Mouse (Mus musculus): ENCODE measurements around the gene Pde10a. TPM values are rescaled to one million over a fixed set of nuclear protein-coding genes. Genes with fewer than 3 reads are reported as not detected.

Pde10a gene
- polyA plus RNA-seq, 1 experiment from 2014 or later = 1.3 TPM

DNA sequence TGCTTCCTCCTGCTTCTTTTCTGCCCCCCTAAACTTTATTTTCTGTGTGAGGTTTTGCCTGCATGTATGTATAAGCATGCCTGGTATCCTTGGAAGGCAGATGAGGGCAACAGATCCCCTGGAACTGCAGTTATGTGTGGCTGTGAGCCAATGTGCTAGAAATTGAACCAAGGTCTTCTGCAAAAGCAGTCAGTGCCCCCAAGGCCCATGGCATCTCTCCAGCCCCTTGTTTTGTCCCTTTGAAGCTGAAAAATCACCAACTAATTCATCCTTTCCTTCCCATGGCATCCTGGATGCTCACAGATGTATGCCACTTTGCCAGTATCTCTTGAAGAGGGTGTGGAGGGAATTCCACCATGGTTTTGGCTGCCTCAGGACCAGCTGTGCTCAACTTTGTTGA, 40.0 kb upstream of the Pde10a start:
- H3K27me3 ChIP-seq (ENCODE audit: insufficient read depth, low read length) = no peaks in the 10 kb centered on the region
- no peak for ATAC-seq (replicated peaks; ENCODE audit: low FRiP score, low read depth)
- no peak overlapping the region for H3K4me2 ChIP-seq (ENCODE audit: low read length)
- H3K4me3 ChIP-seq (replicated peaks; ENCODE audit: low read depth, low read length) = no peak overlapping the region
- no peak for DNase-seq (ENCODE audit: low spot score)
- TF ChIP-seq CTCF (IDR thresholded peaks at IDR 0.05; ENCODE audit: low read depth) = no peak
- no peaks in the 10 kb centered on the region for H3K36me3 ChIP-seq (ENCODE audit: insufficient read depth, low read length)
- H3K4me1 ChIP-seq (replicated peaks; ENCODE audit: insufficient read depth, low read length) = peaks cover 5% of the 10 kb centered on the region; the same call in 1 of the 2 replicates
- no peak overlapping the region for H3K27ac ChIP-seq
- H3K9me3 ChIP-seq (replicated peaks; ENCODE audit: low read length) = no peaks in the 10 kb centered on the region
- H3K9ac ChIP-seq (ENCODE audit: low read depth, low read length) = no peak overlapping the region

DNA sequence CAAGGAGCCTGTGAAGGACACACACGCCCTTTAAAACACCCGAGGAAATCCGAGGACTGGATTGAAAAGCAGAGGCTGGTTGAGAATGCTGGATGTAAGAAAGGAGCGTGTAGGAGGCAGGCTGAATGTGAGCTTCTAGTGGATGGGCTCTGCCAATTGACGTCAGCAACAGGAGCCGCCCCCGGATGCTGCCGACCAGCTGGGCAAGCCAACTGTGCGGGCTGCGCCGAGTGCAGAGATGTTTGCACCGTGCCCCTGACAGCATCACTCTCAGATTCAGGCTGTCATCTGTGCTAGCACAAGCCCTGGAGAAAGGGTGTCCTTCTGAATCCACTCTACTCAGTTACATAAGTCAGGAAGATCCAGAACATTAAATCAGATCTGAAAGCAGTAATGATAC, 37.3 kb upstream of the Pde10a start:
- no peaks in the 10 kb centered on the region for H3K36me3 ChIP-seq (ENCODE audit: insufficient read depth, low read length)
- 19% methylated on average over 12 of the region's 12 CpGs for WGBS
- H3K4me2 ChIP-seq (ENCODE audit: low read length) = peak overlapping the region; percentile 14
- no peaks in the 10 kb centered on the region for H3K27me3 ChIP-seq (ENCODE audit: insufficient read depth, low read length)
- H3K27ac ChIP-seq = no peak overlapping the region
- ATAC-seq (replicated peaks; ENCODE audit: low FRiP score, low read depth) (peak; percentile 21; the same call in 1 of the 2 replicates), DNase-seq (ENCODE audit: low spot score) (peak; percentile 81)
- no peak overlapping the region for H3K4me3 ChIP-seq (replicated peaks; ENCODE audit: low read depth, low read length)
- TF ChIP-seq CTCF (IDR thresholded peaks at IDR 0.05; ENCODE audit: low read depth) = no peak
- peaks cover 5% of the 10 kb centered on the region; the same call in 1 of the 2 replicates for H3K4me1 ChIP-seq (replicated peaks; ENCODE audit: insufficient read depth, low read length)
- H3K9me3 ChIP-seq (replicated peaks; ENCODE audit: low read length) = no peaks in the 10 kb centered on the region
- H3K9ac ChIP-seq (ENCODE audit: low read depth, low read length) = no peak overlapping the region

DNA sequence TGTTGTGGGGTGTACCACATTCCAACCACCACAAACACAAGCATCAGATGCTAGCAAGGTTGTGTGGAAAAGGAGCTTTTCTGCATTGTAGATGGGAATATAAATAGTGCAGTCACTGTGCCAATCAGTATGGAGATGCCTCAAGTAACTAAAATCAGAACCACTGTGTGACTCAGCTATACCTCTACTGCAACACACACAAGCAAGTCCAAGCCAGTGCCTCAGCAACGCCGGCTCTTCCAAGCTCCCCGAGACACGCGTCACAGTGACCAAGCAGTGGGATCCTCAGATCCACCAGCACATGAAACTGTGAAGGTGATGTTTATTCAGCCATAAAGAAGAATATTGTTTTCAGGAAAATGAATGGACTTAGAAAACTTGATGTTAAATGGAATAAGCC, 34.2 kb upstream of the Pde10a start:
- H3K4me2 ChIP-seq (ENCODE audit: low read length) = no peak overlapping the region
- no peaks in the 10 kb centered on the region for H3K36me3 ChIP-seq (ENCODE audit: insufficient read depth, low read length)
- no peaks in the 10 kb centered on the region for H3K9me3 ChIP-seq (replicated peaks; ENCODE audit: low read length)
- no peak overlapping the region for H3K27ac ChIP-seq
- no peak for ATAC-seq (replicated peaks; ENCODE audit: low FRiP score, low read depth)
- no peak for DNase-seq (ENCODE audit: low spot score)
- H3K4me1 ChIP-seq (replicated peaks; ENCODE audit: insufficient read depth, low read length) = peaks cover 5% of the 10 kb centered on the region; the same call in 1 of the 2 replicates
- H3K9ac ChIP-seq (ENCODE audit: low read depth, low read length) = no peak overlapping the region
- H3K4me3 ChIP-seq (replicated peaks; ENCODE audit: low read depth, low read length) = no peak overlapping the region
- 87% methylated on average over 5 of the region's 5 CpGs for WGBS
- H3K27me3 ChIP-seq (ENCODE audit: insufficient read depth, low read length) = no peaks in the 10 kb centered on the region
- TF ChIP-seq CTCF (IDR thresholded peaks at IDR 0.05; ENCODE audit: low read depth) = no peak

DNA sequence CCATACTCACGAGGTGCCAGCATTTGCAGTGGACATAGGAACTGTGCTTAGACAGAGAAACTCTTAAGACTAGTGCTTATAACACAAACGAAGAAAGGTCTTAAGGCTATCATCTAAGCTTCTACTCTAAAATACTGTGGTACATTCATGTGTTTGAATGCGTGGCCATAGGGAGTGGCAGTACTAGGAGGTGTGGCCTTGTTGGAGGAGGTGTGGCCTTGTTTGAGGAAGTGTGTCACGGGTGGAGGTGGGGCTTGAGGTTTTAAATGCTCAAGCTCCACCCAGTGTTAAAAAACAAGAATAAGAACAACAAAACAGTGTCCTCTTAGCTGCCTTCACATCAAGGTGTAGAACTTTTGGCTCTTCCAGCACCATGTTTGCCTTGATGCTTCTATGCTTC, 31.7 kb upstream of the Pde10a start:
- 86% methylated on average over 4 of the region's 4 CpGs for WGBS

DNA sequence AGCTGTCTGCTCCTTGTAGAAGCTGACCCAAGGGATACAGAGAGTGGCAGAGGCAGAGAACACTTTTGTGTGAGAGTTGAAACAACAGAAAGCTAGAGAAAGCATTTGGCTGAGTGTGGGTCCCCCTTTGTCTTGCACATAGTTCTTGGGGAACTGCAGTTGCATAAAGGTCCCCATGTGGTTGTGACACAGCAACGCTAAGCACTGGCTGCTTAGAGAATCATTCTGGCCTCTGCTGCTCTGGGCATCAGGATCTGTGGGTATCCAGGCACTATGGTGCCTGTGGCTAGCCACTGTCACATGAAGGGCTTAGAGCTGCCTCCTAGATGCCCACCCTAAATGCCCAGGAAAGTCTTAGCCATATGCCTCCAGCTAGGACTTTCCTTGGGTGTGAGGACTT, 27.0 kb upstream of the Pde10a start:
- ATAC-seq (replicated peaks; ENCODE audit: low FRiP score, low read depth) (no peak), DNase-seq (ENCODE audit: low spot score) (no peak)
- H3K27me3 ChIP-seq (ENCODE audit: insufficient read depth, low read length) = no peaks in the 10 kb centered on the region
- no peak overlapping the region for H3K4me3 ChIP-seq (replicated peaks; ENCODE audit: low read depth, low read length)
- H3K4me2 ChIP-seq (ENCODE audit: low read length) = no peak overlapping the region
- no peaks in the 10 kb centered on the region for H3K9me3 ChIP-seq (replicated peaks; ENCODE audit: low read length)
- 95% methylated on average over 1 of the region's 1 CpGs for WGBS
- H3K4me1 ChIP-seq (replicated peaks; ENCODE audit: insufficient read depth, low read length) = no peaks in the 10 kb centered on the region
- no peak for TF ChIP-seq CTCF (IDR thresholded peaks at IDR 0.05; ENCODE audit: low read depth)
- no peaks in the 10 kb centered on the region for H3K36me3 ChIP-seq (ENCODE audit: insufficient read depth, low read length)
- H3K27ac ChIP-seq = no peak overlapping the region
- no peak overlapping the region for H3K9ac ChIP-seq (ENCODE audit: low read depth, low read length)

More for the DNA sequence above, 31.7 kb upstream of the Pde10a start:
- no peak for TF ChIP-seq CTCF (IDR thresholded peaks at IDR 0.05; ENCODE audit: low read depth)
- no peaks in the 10 kb centered on the region for H3K4me1 ChIP-seq (replicated peaks; ENCODE audit: insufficient read depth, low read length)
- no peaks in the 10 kb centered on the region for H3K27me3 ChIP-seq (ENCODE audit: insufficient read depth, low read length)
- ATAC-seq (replicated peaks; ENCODE audit: low FRiP score, low read depth) (no peak), DNase-seq (ENCODE audit: low spot score) (no peak)
- no peaks in the 10 kb centered on the region for H3K9me3 ChIP-seq (replicated peaks; ENCODE audit: low read length)
- H3K4me2 ChIP-seq (ENCODE audit: low read length) = no peak overlapping the region
- no peak overlapping the region for H3K27ac ChIP-seq
- H3K4me3 ChIP-seq (replicated peaks; ENCODE audit: low read depth, low read length) = no peak overlapping the region
- no peak overlapping the region for H3K9ac ChIP-seq (ENCODE audit: low read depth, low read length)
- H3K36me3 ChIP-seq (ENCODE audit: insufficient read depth, low read length) = no peaks in the 10 kb centered on the region

DNA sequence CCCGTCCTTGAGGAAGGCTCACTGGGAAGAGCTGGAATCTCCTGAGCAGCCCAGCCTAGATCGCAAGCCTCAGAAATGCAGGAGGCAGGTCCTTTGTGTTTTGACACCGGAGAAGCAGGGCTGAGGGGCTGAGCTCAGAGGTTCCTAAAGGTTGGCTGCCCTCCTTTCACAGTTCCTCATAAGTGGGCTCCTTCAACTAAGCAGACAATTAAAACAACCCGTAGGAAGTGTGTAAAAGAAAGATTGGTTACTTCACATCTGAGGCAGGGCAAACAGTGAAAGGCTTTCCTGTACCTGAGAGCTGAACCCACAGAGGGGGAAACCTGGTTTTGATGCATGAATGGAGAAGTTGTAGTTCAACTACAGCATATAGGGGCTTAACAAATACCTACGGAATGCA, 26.5 kb upstream of the Pde10a start:
- H3K27ac ChIP-seq = no peak overlapping the region
- DNase-seq (ENCODE audit: low spot score) (no peak), ATAC-seq (replicated peaks; ENCODE audit: low FRiP score, low read depth) (no peak)
- H3K4me3 ChIP-seq (replicated peaks; ENCODE audit: low read depth, low read length) = no peak overlapping the region
- H3K36me3 ChIP-seq (ENCODE audit: insufficient read depth, low read length) = no peaks in the 10 kb centered on the region
- no peaks in the 10 kb centered on the region for H3K9me3 ChIP-seq (replicated peaks; ENCODE audit: low read length)
- no peaks in the 10 kb centered on the region for H3K4me1 ChIP-seq (replicated peaks; ENCODE audit: insufficient read depth, low read length)
- no peak overlapping the region for H3K9ac ChIP-seq (ENCODE audit: low read depth, low read length)
- H3K27me3 ChIP-seq (ENCODE audit: insufficient read depth, low read length) = no peaks in the 10 kb centered on the region
- 38% methylated on average over 5 of the region's 5 CpGs for WGBS
- TF ChIP-seq CTCF (IDR thresholded peaks at IDR 0.05; ENCODE audit: low read depth) = no peak
- H3K4me2 ChIP-seq (ENCODE audit: low read length) = no peak overlapping the region

DNA sequence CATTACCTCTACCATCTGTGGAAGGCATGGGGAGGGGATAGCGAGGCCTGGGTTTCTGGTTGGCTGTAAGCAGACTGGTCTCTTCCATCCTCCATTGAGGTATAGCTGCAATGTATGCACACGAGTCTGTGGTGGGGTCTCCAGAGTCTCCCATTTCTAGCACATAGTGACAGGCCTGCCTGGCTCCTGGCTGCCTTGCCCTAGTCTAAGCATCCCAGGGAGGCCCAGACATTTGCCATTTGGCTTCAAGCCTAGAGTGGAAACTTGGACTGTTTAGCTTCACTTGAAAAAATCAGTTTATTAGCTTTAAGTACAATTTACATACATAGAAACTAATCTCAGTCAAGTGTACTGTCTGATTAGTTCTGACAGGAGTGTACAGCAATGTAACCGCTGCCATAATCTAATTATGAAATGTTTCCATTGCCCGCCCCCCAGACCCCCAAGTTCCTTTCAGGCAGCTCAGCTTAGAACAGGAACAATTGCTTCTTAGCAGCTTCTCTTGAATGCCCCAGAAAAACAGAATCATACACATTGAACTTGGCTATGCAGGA, 25.5 kb upstream of the Pde10a start:
- H3K27me3 ChIP-seq (ENCODE audit: insufficient read depth, low read length) = no peaks in the 10 kb centered on the region
- no peak overlapping the region for H3K9ac ChIP-seq (ENCODE audit: low read depth, low read length)
- H3K4me2 ChIP-seq (ENCODE audit: low read length) = no peak overlapping the region
- no peak overlapping the region for H3K27ac ChIP-seq
- no peaks in the 10 kb centered on the region for H3K4me1 ChIP-seq (replicated peaks; ENCODE audit: insufficient read depth, low read length)
- DNase-seq (ENCODE audit: low spot score) (no peak), ATAC-seq (replicated peaks; ENCODE audit: low FRiP score, low read depth) (no peak)
- no peaks in the 10 kb centered on the region for H3K36me3 ChIP-seq (ENCODE audit: insufficient read depth, low read length)
- H3K9me3 ChIP-seq (replicated peaks; ENCODE audit: low read length) = no peaks in the 10 kb centered on the region
- TF ChIP-seq CTCF (IDR thresholded peaks at IDR 0.05; ENCODE audit: low read depth) = no peak
- no peak overlapping the region for H3K4me3 ChIP-seq (replicated peaks; ENCODE audit: low read depth, low read length)
- WGBS = 73% methylated on average over 4 of the region's 4 CpGs
